Mouse (Mus musculus) hindbrain, embryonic 16.5 days (tissue): Measurements from ENCODE around the gene Zfp385c. TPM values are rescaled to one million over a fixed set of nuclear protein-coding genes. Genes with fewer than 3 reads are reported as not detected.

Experiments
- ATAC-seq: fragments of 200-750 bp; cut with Nextera tagmentation; 2 replicates; pipeline ENCODE4 v1.8.0; 2017; ENCODE audit warnings: moderate TSS enrichment, moderate library complexity
- H3K27ac ChIP-seq: fragments of 300-500 bp; sonication (generic); 2 replicates; pipeline ENCODE4 v1.5.1; 2014; ENCODE audit warnings: low read depth, mild to moderate bottlenecking, control low read depth, low read length, moderate library complexity
- H3K27me3 ChIP-seq: fragments of 300-500 bp; sonication (generic); replicated peaks from 2 replicates; pipeline ENCODE4 v1.6.1; 2014; ENCODE audit warnings: low read length; ENCODE audit not compliant: control insufficient read depth, insufficient read depth
- H3K36me3 ChIP-seq: fragments of 300-500 bp; sonication (generic); 2 replicates; pipeline ENCODE4 v1.6.1; 2014; ENCODE audit warnings: mild to moderate bottlenecking, low read length, moderate library complexity, mixed read lengths; ENCODE audit not compliant: control insufficient read depth, insufficient read depth
- H3K4me1 ChIP-seq: fragments of 300-500 bp; sonication (generic); 2 replicates; pipeline ENCODE4 v1.6.1; 2014; ENCODE audit warnings: low read depth, low read length; ENCODE audit not compliant: control insufficient read depth, insufficient read depth
- H3K4me2 ChIP-seq: fragments of 300-500 bp; sonication (generic); 2 replicates; pipeline ENCODE4 v1.6.1; 2014; ENCODE audit warnings: mild to moderate bottlenecking, low read length, control low read depth, moderate library complexity
- H3K4me3 ChIP-seq: fragments of 300-500 bp; sonication (generic); 2 replicates; pipeline ENCODE4 v1.5.1; 2014; ENCODE audit warnings: mild to moderate bottlenecking, low read length, control low read depth, moderate library complexity
- H3K9ac ChIP-seq: fragments of 300-500 bp; sonication (generic); 2 replicates; pipeline ENCODE4 v1.6.1; 2014; ENCODE audit warnings: low read depth, mild to moderate bottlenecking, control low read depth, low read length, moderate library complexity
- H3K9me3 ChIP-seq: fragments of 300-500 bp; sonication (generic); 2 replicates; pipeline ENCODE4 v1.6.1; 2014; ENCODE audit warnings: mild to moderate bottlenecking, low read length, moderate library complexity; ENCODE audit not compliant: control insufficient read depth
- WGBS: fragments of 180-500 bp; shearing (Covaris S2); extraction: QIAGEN DNeasy Blood & Tissue Kit; methylation state at CpG from one replicate; pipeline ENCODE4 v1.1.7; 2014; 5-methylcytosine and 5-hydroxymethylcytosine counted together
- polyA plus RNA-seq: library from polyadenylated mRNA; unstranded; fragments of >200 nt; fragmentation: Nextera tagmentation; extraction: Ambion mirVana; gene quantifications from 2 replicates; pipeline ENCODE4 v1.2.1, GENCODE M21; 2015

The Zfp385c gene
- polyA plus RNA-seq, 1 experiment from 2014 or later: 2.3 TPM

DNA sequence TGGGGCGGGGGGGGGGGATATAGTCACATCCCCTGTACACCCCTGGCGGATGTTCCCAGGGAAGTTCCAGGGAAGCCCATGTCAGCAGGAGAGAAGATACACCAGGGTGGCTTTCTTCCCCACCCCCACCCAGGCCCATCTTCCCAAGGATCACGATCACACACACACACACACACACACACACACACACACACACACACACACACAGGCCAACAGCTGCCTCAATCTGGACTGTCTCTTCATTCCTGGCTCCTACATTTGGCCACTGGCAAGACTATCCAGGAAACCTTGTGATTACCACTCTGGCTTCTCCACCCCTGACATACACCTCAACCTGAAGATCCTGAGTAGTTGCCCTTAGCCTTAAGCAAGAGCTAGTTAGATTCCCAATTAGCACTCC is 6.9 kb downstream of the Zfp385c start:
- no peaks in the 10 kb centered on the region for H3K4me1 ChIP-seq
- no peak overlapping the region for H3K9ac ChIP-seq
- H3K9me3 ChIP-seq: no peaks in the 10 kb centered on the region
- H3K36me3 ChIP-seq: no peaks in the 10 kb centered on the region
- no peaks in the 10 kb centered on the region for H3K27me3 ChIP-seq
- no peak for ATAC-seq
- H3K4me3 ChIP-seq: no peak overlapping the region
- no peak overlapping the region for H3K4me2 ChIP-seq
- 78% methylated on average over 3 of the region's 3 CpGs for WGBS
- H3K27ac ChIP-seq: no peak overlapping the region

DNA sequence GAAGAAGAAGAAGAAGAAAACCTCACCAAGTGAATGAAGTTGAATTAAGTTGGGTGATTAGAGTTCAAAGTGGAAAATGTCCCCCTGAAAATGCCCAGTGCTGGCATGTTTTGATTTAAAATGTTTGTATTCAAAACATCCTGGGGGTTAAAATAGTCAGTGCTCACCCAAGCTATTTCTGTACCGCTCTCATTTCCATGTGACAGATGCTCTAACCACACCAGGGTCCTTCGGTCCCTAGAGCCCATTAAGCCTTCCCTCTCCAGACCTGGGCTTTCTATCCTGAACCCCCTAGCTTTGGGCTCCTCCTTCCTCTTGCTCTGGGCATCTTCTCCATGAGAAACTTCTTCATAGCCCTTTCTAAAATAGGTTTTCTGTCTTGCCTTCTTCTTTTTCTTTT is 8.2 kb downstream of the Zfp385c start:
- Histone ChIP-seq H3K9ac (no peak overlapping the region), H3K9me3 (no peaks in the 10 kb centered on the region), H3K4me2 (no peak overlapping the region), H3K36me3 (no peaks in the 10 kb centered on the region), H3K4me3 (no peak overlapping the region), H3K4me1 (no peaks in the 10 kb centered on the region), H3K27ac (no peak overlapping the region), H3K27me3 (no peaks in the 10 kb centered on the region)
- ATAC-seq: no peak
- WGBS: 80% methylated on average over 2 of the region's 2 CpGs

DNA sequence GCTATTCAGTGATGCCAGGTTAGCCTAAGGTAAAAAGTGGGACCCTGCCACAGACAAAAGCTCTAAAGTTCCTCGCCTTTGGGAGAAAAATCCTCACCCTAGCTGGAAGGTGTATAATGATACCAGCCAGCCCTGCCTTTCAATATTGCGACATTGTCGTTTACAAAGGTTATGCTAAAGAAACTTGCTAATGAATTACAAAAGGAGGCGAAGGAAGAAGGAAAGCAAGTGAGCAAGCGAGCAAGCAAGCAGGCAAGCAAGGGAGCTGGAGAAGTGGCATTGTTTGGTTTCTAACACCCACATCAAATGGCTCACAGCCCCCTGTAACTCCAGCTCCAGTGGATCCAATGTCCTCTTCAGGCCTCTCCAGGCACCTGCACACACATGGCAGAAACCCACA is 9.7 kb downstream of the Zfp385c start:
- H3K9ac ChIP-seq: no peak overlapping the region
- H3K27ac ChIP-seq: no peak overlapping the region
- no peaks in the 10 kb centered on the region for H3K9me3 ChIP-seq
- 69% methylated on average over 5 of the region's 5 CpGs for WGBS
- no peaks in the 10 kb centered on the region for H3K27me3 ChIP-seq
- H3K4me1 ChIP-seq: no peaks in the 10 kb centered on the region
- H3K4me2 ChIP-seq: no peak overlapping the region
- no peak overlapping the region for H3K4me3 ChIP-seq
- H3K36me3 ChIP-seq: no peaks in the 10 kb centered on the region
- no peak for ATAC-seq

DNA sequence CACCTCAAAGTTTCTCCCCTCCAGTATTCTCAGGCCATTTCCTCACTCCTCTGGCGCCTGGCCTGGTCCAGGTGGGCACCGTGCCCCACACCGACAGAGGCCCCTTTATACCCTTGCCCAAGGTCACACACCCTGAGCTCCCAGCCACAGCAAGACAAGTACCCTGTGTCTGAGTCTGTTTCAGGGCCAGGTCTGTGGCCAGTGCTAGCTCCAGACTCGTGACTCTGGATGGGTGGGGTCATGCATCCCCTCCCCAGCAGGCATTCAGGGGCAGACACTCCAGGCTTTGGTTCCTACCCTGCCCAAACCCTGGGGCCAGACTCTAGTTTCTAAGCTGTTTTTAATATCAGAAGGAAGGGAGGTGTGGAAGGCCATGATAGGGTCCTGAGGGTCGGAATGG is 10.4 kb downstream of the Zfp385c start:
- 83% methylated on average over 5 of the region's 5 CpGs for WGBS
- Histone ChIP-seq H3K27me3 (no peaks in the 10 kb centered on the region), H3K9me3 (no peaks in the 10 kb centered on the region), H3K9ac (no peak overlapping the region; the same call in 1 of the 2 replicates), H3K27ac (no peak overlapping the region), H3K36me3 (no peaks in the 10 kb centered on the region), H3K4me1 (no peaks in the 10 kb centered on the region), H3K4me3 (no peak overlapping the region), H3K4me2 (no peak overlapping the region)
- ATAC-seq: no peak

DNA sequence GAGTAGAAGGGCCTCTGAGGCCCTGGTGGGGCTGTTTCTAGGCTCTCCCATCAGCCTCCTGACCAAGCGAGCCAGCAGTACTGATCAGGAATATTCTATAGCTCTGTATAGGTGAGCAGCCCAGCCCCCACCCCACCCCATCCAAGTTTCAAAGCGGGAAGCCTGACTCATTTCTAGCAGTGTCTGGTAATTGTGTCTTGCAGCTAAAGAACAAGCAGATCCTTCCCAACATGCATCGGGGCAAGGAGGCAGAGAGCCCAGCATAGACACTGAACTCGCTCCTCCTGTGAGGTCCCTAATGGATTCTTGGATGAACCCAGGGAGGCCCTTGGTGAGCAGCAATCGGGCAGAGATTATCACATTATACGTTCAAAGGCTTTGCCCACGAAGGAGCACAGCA is 14.4 kb downstream of the Zfp385c start:
- Histone ChIP-seq H3K36me3 (no peaks in the 10 kb centered on the region), H3K4me2 (no peak overlapping the region), H3K9me3 (no peaks in the 10 kb centered on the region), H3K9ac (no peak overlapping the region), H3K27ac (no peak overlapping the region), H3K4me1 (peaks cover 4% of the 10 kb centered on the region; the same call in 1 of the 2 replicates), H3K27me3 (no peaks in the 10 kb centered on the region), H3K4me3 (no peak overlapping the region)
- no peak for ATAC-seq
- WGBS: 61% methylated on average over 7 of the region's 7 CpGs

DNA sequence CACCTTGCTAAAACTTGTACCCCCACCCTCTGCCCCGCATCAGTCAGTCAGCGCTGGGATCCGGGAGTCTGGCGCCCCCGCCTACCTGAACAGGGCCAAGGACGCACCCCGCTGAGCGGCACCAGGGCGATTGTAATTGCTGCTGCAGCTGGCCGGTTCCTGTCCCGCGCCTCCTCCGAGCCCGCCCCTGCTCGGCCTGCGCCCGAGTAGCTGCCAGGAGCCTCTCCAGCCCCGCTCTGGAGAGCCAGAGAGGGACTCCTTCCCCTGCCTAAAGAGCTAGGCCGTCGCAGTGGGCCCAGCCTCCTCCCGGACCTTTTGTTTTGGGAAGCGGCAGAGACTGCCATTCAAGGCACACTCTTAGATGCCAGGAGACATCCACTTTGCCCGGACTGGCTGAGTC is 19.1 kb downstream of the Zfp385c start:
- Histone ChIP-seq H3K27me3 (0 out of 2 replicates have a peak, but pooled peaks cover 2% of the 10 kb centered on the region), H3K27ac (no peak overlapping the region), H3K4me3 (0 out of 2 replicates have a peak overlapping the region, but pooled peaks have one; percentile 5), H3K9me3 (0 out of 2 replicates have a peak, but pooled peaks cover 2% of the 10 kb centered on the region), H3K9ac (peak overlapping the region; percentile 54), H3K36me3 (no peaks in the 10 kb centered on the region), H3K4me1 (peaks cover 4% of the 10 kb centered on the region; the same call in 1 of the 2 replicates), H3K4me2 (peak overlapping the region; percentile 41)
- WGBS: 2% methylated on average over 23 of the region's 23 CpGs
- ATAC-seq: no peak

DNA sequence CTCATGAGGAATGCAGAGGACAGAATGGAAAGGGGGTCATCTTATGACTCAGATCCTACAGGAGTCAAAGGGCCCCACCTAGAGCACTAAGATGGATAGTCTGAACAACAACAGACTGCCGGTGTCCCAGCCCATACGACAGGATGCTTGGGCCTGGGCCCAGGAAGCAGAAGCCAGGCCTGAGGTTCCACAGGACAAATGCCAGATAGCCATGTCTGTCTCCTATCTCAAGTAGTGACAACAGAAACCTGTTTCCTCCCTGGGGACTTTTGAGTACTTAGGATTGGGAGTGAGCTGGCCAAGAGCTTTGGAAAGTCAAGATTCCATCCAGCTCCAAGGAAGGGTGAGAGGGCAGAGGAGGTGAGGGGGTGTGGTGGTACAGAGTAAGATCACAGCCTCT is 20.3 kb downstream of the Zfp385c start:
- 49% methylated on average over 2 of the region's 2 CpGs for WGBS
- H3K4me2 ChIP-seq: no peak overlapping the region
- H3K4me1 ChIP-seq: peaks cover 4% of the 10 kb centered on the region; the same call in 1 of the 2 replicates
- H3K9ac ChIP-seq: no peak overlapping the region
- no peak for ATAC-seq
- no peak overlapping the region for H3K27ac ChIP-seq
- H3K4me3 ChIP-seq: no peak overlapping the region
- 0 out of 2 replicates have a peak, but pooled peaks cover 2% of the 10 kb centered on the region for H3K27me3 ChIP-seq
- 0 out of 2 replicates have a peak, but pooled peaks cover 2% of the 10 kb centered on the region for H3K9me3 ChIP-seq
- no peaks in the 10 kb centered on the region for H3K36me3 ChIP-seq

DNA sequence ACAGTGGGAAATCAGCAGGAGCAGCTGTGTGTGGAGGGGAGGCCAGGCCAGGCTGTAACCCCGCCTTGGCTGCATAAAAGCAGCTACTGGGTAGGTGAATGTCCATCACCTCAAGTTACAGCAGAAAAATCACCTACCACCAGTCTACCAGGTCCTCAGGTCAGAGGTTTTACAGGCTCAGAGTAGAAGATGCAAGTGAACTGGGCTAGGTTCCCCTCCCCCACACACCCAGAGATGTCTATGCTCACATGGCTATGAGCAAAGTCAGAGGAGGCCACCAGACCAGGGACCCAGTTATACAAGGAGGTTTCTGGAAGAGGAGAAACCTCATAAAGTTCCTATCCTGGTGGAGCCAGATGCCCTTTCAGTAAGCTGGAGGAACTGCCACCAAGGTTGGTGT is 21.2 kb downstream of the Zfp385c start:
- Histone ChIP-seq H3K4me3 (no peak overlapping the region), H3K4me2 (no peak overlapping the region), H3K4me1 (peaks cover 4% of the 10 kb centered on the region; the same call in 1 of the 2 replicates), H3K9me3 (0 out of 2 replicates have a peak, but pooled peaks cover 2% of the 10 kb centered on the region), H3K27me3 (0 out of 2 replicates have a peak, but pooled peaks cover 2% of the 10 kb centered on the region), H3K9ac (no peak overlapping the region), H3K27ac (no peak overlapping the region), H3K36me3 (no peaks in the 10 kb centered on the region)
- WGBS: 71% methylated on average over 1 of the region's 1 CpGs
- no peak for ATAC-seq

DNA sequence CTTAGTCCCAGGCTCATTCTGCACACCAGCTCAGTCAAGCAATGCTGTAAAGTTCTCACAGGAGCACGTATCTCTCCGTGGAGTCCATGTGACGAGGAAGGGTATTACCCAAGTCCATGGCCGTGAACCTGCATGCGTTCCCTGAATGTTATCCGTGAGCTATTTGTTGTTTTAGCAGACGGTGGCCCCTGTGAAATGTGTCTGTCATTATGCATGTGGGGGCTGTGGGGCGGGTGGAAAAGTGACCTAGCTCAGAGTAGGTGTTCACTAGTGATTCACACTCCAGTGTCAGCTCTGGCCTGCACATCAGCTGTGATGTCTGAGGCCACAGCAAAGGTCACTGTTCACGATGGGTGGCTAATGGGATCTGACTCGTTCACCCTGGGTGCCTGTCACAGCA is 32.4 kb downstream of the Zfp385c start:
- Histone ChIP-seq H3K27me3 (no peaks in the 10 kb centered on the region), H3K9me3 (no peaks in the 10 kb centered on the region), H3K4me1 (no peaks in the 10 kb centered on the region; the same call in 1 of the 2 replicates), H3K4me2 (no peak overlapping the region), H3K36me3 (no peaks in the 10 kb centered on the region), H3K4me3 (no peak overlapping the region), H3K27ac (no peak overlapping the region), H3K9ac (no peak overlapping the region)
- ATAC-seq: no peak
- 76% methylated on average over 10 of the region's 10 CpGs for WGBS
